Mouse (Mus musculus): ENCODE measurements around the gene Hspbap1. TPM values are rescaled to one million over a fixed set of nuclear protein-coding genes. Genes with fewer than 3 reads are reported as not detected.

Hspbap1 gene
- total RNA-seq, 2 experiments from 2014 or later, result 6.1 to 6.6 TPM

- ATAC-seq (ENCODE audit: poor library complexity, severe bottlenecking), result no peak
Observed at GRCm38 (mm10) chr16:35791962-35792521, 21.9 kb downstream of the Hspbap1 start.

DNA sequence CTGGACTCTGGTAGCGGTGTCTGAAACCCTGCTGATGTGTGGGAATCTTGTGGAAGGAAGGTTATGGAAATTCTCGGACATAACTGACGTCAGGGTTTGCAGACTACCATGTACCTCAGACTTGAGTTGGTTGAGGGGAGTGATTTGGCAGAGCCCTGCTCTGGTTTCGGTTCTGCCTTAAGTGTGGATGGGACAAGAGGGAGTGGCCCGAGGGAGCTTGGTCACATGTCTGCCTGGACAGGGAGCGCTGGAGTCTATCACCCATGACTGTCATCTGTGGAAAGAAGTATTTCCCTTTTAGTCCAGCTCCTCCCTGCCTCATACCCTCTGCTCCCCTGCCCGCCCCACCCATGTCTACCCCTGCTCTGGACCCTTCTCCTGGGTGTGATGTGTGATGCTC, 32.0 kb downstream of the Hspbap1 start:
- ATAC-seq (ENCODE audit: poor library complexity, severe bottlenecking), result peak; percentile 96

DNA sequence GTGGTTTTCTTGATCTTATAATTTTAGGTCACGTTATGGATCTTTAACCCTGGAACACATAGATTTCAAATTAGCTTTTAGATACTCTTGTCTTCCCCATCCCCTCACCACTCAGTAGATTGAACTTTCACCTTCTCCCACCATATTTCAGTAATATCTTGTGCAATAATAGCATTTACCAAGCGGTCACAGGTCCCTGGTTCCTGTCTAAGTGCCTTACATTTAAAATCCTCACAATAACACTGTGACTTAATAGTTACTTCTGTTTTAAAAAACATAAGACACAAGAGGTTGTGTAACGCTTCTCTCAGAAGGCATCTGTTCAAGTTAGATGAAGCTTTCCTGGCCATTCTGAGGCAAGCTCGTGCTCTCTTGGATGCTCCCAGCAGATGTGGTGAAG, 33.5 kb downstream of the Hspbap1 start:
- peak; percentile 51 for ATAC-seq (ENCODE audit: poor library complexity, severe bottlenecking)

- ATAC-seq (ENCODE audit: poor library complexity, severe bottlenecking), result no peak
Observed at GRCm38 (mm10) chr16:35806973-35807662, 36.9 kb downstream of the Hspbap1 start.

DNA sequence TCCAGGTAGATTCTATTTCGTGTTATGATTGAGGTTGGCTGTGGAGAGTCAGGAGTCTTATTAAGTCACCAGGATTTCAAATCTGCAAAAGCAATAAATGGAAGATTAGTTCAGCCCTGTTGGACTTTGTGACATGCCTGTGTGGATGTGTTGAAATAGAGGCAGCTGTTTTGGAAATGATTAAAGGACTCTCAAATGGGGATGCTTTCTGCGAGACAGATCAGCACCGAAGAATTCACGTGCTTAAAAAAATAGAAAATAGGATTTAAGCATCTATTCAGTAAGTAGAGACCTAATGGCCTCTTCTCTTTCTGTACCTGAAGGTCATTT, 37.5 kb downstream of the Hspbap1 start:
- no peak for ATAC-seq (ENCODE audit: poor library complexity, severe bottlenecking)

GRCm38 (mm10) chr16:35808838-35809237, 38.7 kb downstream of the Hspbap1 start:
- ATAC-seq (ENCODE audit: poor library complexity, severe bottlenecking), result no peak

GRCm38 (mm10) chr16:35813119-35813518, 42.9 kb downstream of the Hspbap1 start:
- ATAC-seq (ENCODE audit: poor library complexity, severe bottlenecking), result no peak

GRCm38 (mm10) chr16:35817255-35818089, 47.3 kb downstream of the Hspbap1 start:
- peak; percentile 98 for ATAC-seq (ENCODE audit: poor library complexity, severe bottlenecking)

GRCm38 (mm10) chr16:35829999-35830398, 59.8 kb downstream of the Hspbap1 start:
- ATAC-seq (ENCODE audit: poor library complexity, severe bottlenecking), result no peak

DNA sequence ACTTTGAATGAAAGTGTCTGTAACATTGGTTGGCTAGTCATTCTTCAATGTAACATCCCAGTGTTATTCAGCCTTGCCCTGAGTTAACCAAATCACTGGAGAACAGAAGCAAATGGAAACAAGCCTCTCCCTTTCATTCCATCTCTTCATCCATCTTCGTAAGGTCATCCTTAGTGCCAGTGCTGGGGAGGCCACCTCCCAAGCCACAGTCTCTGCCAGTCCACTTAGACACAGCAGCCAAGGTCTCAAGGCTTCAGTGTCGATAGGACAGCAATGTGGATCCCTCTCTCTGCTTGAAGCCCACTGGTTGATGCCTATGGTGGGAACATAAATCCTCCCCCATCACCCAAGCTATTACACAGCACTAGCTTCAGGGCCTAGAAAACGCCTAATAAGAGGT, 62.8 kb downstream of the Hspbap1 start:
- no peak for ATAC-seq (ENCODE audit: poor library complexity, severe bottlenecking)

DNA sequence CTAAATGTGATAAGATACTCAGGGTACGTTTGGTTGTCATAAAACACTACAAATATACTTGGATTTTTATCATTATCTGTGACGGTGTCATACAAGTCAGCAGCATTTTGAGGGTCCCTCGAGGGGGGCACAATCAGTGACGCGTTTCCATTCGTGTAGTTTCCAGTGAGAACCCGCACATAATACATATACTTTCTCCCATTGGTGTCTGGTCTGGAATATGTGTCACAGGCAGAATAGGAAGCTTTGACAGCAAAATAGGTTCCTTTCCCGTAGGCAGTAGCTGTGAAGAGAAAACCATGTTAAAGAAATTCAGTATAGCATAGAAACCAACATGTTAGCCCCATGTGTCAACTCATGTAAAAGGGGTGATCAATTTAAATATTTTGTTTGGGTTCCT, 64.5 kb downstream of the Hspbap1 start:
- ATAC-seq (ENCODE audit: poor library complexity, severe bottlenecking), result no peak

DNA sequence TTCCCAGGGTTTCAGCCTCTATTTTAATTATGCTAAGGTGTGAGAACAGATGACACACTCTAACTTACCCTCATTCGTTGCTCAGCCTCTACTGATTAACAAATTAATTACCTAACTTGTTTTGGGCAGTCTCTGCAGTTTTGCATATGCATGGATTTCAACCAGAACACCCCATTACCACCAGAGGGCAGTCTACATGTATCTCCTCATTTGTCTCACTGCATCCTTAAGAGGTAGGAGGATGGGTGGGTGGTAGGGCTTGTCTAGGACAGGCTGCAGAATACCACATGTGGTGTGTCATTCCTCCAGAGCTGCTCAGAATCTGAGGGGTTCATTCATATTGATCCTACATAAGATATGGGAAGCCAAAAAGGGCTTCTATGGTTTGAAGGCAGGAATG, 69.5 kb downstream of the Hspbap1 start:
- peak; percentile 52 for ATAC-seq (ENCODE audit: poor library complexity, severe bottlenecking)

DNA sequence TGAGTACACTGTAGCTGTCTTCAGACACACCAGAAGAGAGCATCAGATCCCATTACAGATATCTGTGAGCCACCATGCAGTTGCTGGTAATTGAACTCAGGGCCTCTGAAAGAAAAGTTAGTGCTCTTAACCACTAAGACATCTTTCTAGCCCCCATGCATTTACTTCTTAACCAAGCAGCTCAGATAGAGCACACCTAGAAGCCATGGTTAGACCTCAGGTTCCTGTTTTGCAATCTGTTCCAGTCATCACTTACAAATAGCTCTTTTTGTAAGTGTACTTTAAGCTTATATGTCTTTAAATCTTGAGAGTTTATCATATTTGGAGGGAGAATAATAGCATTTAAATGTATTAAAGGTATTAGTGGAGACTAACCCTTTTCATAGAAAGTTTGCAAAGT, 77.0 kb downstream of the Hspbap1 start:
- peak; percentile 59 for ATAC-seq (ENCODE audit: poor library complexity, severe bottlenecking)

GRCm38 (mm10) chr16:35855846-35856245, 85.7 kb downstream of the Hspbap1 start:
- no peak for ATAC-seq (ENCODE audit: poor library complexity, severe bottlenecking)

DNA sequence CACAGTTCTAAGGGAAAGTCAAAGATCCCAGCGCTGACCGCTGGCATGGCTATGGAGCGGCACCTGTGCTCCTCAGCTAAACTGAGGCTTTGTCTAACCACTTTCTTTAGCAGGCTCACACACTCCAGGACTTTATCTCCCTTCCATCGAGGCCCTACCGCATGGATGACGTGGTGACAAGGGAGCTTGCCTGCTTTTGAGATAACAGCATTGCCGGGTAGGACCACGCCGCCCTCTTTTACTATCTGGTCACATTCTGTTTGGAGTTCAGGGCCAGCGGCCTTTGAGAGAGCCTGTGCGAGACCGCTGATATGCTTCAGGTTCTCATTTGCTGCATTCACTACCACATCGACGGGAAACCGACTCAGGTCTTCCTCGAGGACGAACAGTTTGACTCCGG, 86.6 kb downstream of the Hspbap1 start:
- ATAC-seq (ENCODE audit: poor library complexity, severe bottlenecking), result no peak

- ATAC-seq (ENCODE audit: poor library complexity, severe bottlenecking), result no peak
Observed at GRCm38 (mm10) chr16:35860236-35860635, 90.1 kb downstream of the Hspbap1 start.

DNA sequence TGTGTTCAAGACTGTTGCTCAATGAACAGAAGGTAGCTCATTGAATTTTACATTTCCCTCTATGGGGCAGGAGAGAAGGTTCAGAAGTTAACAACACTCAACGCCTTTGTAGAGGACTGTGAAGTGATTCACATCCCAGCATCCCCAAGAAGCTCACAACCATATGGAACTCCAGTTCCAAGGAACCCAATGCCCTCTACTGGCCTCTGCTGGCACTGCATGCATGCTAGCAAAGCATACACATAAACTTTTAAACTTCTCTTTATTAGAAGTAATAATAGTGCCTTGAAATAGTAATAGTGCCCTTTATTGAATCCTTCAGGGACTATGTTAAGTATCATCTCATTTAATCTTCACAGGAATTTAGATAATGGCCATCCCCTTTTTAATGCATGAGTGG, 91.9 kb downstream of the Hspbap1 start:
- ATAC-seq (ENCODE audit: poor library complexity, severe bottlenecking), result 0 out of 2 replicates have a peak, but pooled peaks have one; percentile 40

GRCm38 (mm10) chr16:35867726-35868125, 97.6 kb downstream of the Hspbap1 start:
- no peak for ATAC-seq (ENCODE audit: poor library complexity, severe bottlenecking)

DNA sequence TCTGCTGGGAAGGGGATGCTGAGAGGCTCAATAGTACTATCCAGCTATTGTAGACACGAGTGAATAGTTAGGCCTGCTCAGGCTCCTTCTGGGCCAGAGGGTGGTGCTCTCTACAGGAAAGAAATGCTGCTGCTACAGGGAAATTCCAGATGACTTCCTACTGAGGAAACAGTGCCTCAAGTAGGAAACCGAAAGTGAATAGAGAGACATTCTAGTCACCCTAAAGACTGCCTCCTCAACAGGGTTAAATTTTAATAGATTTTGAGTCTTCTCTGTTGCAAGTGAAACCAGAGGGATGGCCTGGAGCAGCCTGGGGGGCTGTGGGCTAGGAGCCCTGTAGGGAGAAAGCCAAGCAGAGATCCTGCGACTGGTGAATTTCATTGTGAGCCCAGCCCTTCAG, 99.0 kb downstream of the Hspbap1 start:
- 0 out of 2 replicates have a peak, but pooled peaks have one; percentile 8 for ATAC-seq (ENCODE audit: poor library complexity, severe bottlenecking)

GRCm38 (mm10) chr16:35869656-35870055, 99.5 kb downstream of the Hspbap1 start:
- no peak for ATAC-seq (ENCODE audit: poor library complexity, severe bottlenecking)

- ATAC-seq (ENCODE audit: poor library complexity, severe bottlenecking), result no peak
Observed at GRCm38 (mm10) chr16:35870581-35871047, 100.4 kb downstream of the Hspbap1 start.
